Mouse (Mus musculus) G1E (cell line): Measurements from ENCODE around the gene Timm29. TPM values are rescaled to one million over a fixed set of nuclear protein-coding genes. Genes with fewer than 3 reads are reported as not detected.

Experiments used
- ATAC-seq: 2 replicates; pipeline ENCODE4 v1.8.0; 2016; ENCODE audit warnings: mild to moderate bottlenecking; ENCODE audit not compliant: insufficient number of reproducible peaks, poor library complexity, low FRiP score, severe bottlenecking; ENCODE audit errors: extremely low read depth
- DNase-seq: peaks from one replicate; pipeline ENCODE4 v3.0.0; 2012; ENCODE audit warnings: low spot score
- H3K27me3 ChIP-seq: 2 replicates; pipeline ENCODE4 v1.6.1; 2012; ENCODE audit warnings: mild to moderate bottlenecking, low read length, inconsistent platforms; ENCODE audit not compliant: insufficient read depth
- H3K36me3 ChIP-seq: replicated peaks from 2 replicates; pipeline ENCODE3; 2012; ENCODE audit warnings: mild to moderate bottlenecking, inconsistent platforms
- H3K4me1 ChIP-seq: 2 replicates; pipeline ENCODE4 v1.6.1; 2012; ENCODE audit warnings: low read depth, low read length, inconsistent platforms, mixed read lengths; ENCODE audit not compliant: insufficient read depth
- H3K4me3 ChIP-seq: 2 replicates; pipeline ENCODE4 v1.5.1; 2012; ENCODE audit warnings: low read depth, mild to moderate bottlenecking, inconsistent platforms, low read length, moderate library complexity, mixed read lengths
- H3K9me3 ChIP-seq: replicated peaks from 2 replicates; pipeline ENCODE4 v1.6.1; 2012; ENCODE audit warnings: inconsistent platforms
- CTCF ChIP-seq: IDR thresholded peaks from 2 replicates; pipeline ENCODE4 v1.5.1; 2012; ENCODE audit warnings: low read depth, low read length, inconsistent platforms, mixed read lengths
- GATA1 ChIP-seq: IDR thresholded peaks from 2 replicates; pipeline ENCODE4 v1.6.1; 2012; ENCODE audit warnings: borderline replicate concordance, low read length, inconsistent platforms, mixed read lengths
- GATA2 ChIP-seq: IDR thresholded peaks from 2 replicates; pipeline ENCODE4 v1.6.1; 2012; ENCODE audit warnings: low read depth, low read length, inconsistent platforms, borderline replicate concordance
- POLR2AphosphoS5 ChIP-seq: IDR thresholded peaks from 2 replicates; pipeline ENCODE4 v1.6.1; 2012; ENCODE audit warnings: low read depth, low read length, inconsistent platforms; ENCODE audit not compliant: insufficient replicate concordance
- TAL1 ChIP-seq: conservative IDR thresholded peaks from 2 replicates; pipeline ENCODE4 v1.6.1; 2012; ENCODE audit warnings: low read depth, low read length, inconsistent platforms, mixed read lengths
- polyA plus RNA-seq: library from polyadenylated mRNA; stranded (reverse); fragments of >175 nt; gene quantifications from 2 replicates; pipeline ENCODE4 v1.2.3, GENCODE M21; 2012
- total RNA-seq, 2 experiments: library from RNA; stranded (forward) in 1 of 2; stranded (reverse) in 1 of 2; fragments of 200-1000 nt in 1 of 2; fragments of >200 nt in 1 of 2; fragmentation: Nextera tagmentation in 1 of 2; gene quantifications; 2 replicates each; pipeline ENCODE4 v1.2.3; 2014 to 2017

Gene Timm29
- total and polyA plus RNA-seq, 3 experiments: 18.3 to 35.9 (median 25.5) TPM

- DNase-seq (no peak), ATAC-seq (no peak)
Measured at GRCm38 (mm10) chr9:21625342-21626339, 33.1 kb downstream of the Timm29 start.

GRCm38 (mm10) chr9:21626571-21626970 is 34.0 kb downstream of the Timm29 start:
- Histone ChIP-seq H3K4me3 (no peak overlapping the region), H3K4me1 (peaks cover 25% of the 10 kb centered on the region), H3K36me3 (peaks cover 57% of the 10 kb centered on the region), H3K9me3 (no peaks in the 10 kb centered on the region), H3K27me3 (no peaks in the 10 kb centered on the region)
- ATAC-seq (no peak), DNase-seq (no peak)
- TF ChIP-seq CTCF (no peak), POLR2AphosphoS5 (no peak), GATA1 (no peak), GATA2 (no peak), TAL1 (no peak)

More at GRCm38 (mm10) chr9:21625342-21626339, 33.1 kb downstream of the Timm29 start:
- no peak for TF ChIP-seq GATA1
- no peaks in the 10 kb centered on the region for H3K9me3 ChIP-seq
- H3K4me3 ChIP-seq: no peak overlapping the region
- H3K36me3 ChIP-seq: peaks cover 59% of the 10 kb centered on the region
- peaks cover 32% of the 10 kb centered on the region for H3K4me1 ChIP-seq
- H3K27me3 ChIP-seq: no peaks in the 10 kb centered on the region

GRCm38 (mm10) chr9:21627145-21627795 is 34.7 kb downstream of the Timm29 start:
- Histone ChIP-seq H3K27me3 (no peaks in the 10 kb centered on the region), H3K4me1 (peaks cover 23% of the 10 kb centered on the region), H3K9me3 (no peaks in the 10 kb centered on the region), H3K36me3 (peaks cover 59% of the 10 kb centered on the region), H3K4me3 (no peak overlapping the region)
- TF ChIP-seq GATA2 (no peak), TAL1 (no peak), POLR2AphosphoS5 (no peak), GATA1 (no peak), CTCF (no peak)
- ATAC-seq (no peak), DNase-seq (no peak)

- ATAC-seq (no peak), DNase-seq (peak; percentile 16)
- 0 out of 2 replicates have a peak, but pooled peaks have one; percentile 31 for TF ChIP-seq CTCF
- TF ChIP-seq TAL1: no peak
- TF ChIP-seq POLR2AphosphoS5: no peak
- TF ChIP-seq GATA2: no peak
- TF ChIP-seq GATA1: no peak
- Histone ChIP-seq H3K9me3 (no peaks in the 10 kb centered on the region), H3K4me1 (peaks cover 8% of the 10 kb centered on the region; the same call in 1 of the 2 replicates), H3K4me3 (no peak overlapping the region), H3K36me3 (peaks cover 66% of the 10 kb centered on the region), H3K27me3 (no peaks in the 10 kb centered on the region)
Measured at GRCm38 (mm10) chr9:21630673-21631072, 38.2 kb downstream of the Timm29 start.

GRCm38 (mm10) chr9:21633106-21633505 is 40.6 kb downstream of the Timm29 start:
- H3K4me3 ChIP-seq: no peak overlapping the region
- DNase-seq (no peak), ATAC-seq (no peak)
- no peaks in the 10 kb centered on the region; the same call in 1 of the 2 replicates for H3K27me3 ChIP-seq
- peaks cover 2% of the 10 kb centered on the region; the same call in 1 of the 2 replicates for H3K4me1 ChIP-seq
- peaks cover 78% of the 10 kb centered on the region for H3K36me3 ChIP-seq
- no peaks in the 10 kb centered on the region for H3K9me3 ChIP-seq
- TF ChIP-seq POLR2AphosphoS5 (no peak), GATA2 (no peak), GATA1 (no peak), TAL1 (no peak), CTCF (no peak)

- ATAC-seq: no peak
- Histone ChIP-seq H3K4me1 (peaks cover 2% of the 10 kb centered on the region; the same call in 1 of the 2 replicates), H3K36me3 (peaks cover 95% of the 10 kb centered on the region), H3K9me3 (no peaks in the 10 kb centered on the region), H3K27me3 (no peaks in the 10 kb centered on the region; the same call in 1 of the 2 replicates), H3K4me3 (no peak overlapping the region)
- no peak for DNase-seq
- TF ChIP-seq GATA1 (no peak), GATA2 (no peak), POLR2AphosphoS5 (no peak), TAL1 (no peak), CTCF (no peak)
Measured at GRCm38 (mm10) chr9:21635639-21636038, 43.1 kb downstream of the Timm29 start.
